8 mouse cellular contexts compared by ENCODE assay signal in genomic region chr6:127148526-127149302, GRCm38 (mm10). TPM values are rescaled to one million over a fixed set of nuclear protein-coding genes. Genes with fewer than 3 reads are reported as not detected.
DNase-seq lines count a peak whose midpoint lies in the region; TF ChIP-seq lines count a peak whose summit lies in the region.

No protein-coding gene starts in this region.

- DNase-seq in adrenal gland, adult (ENCODE audit: inconsistent age in 2 of 2, low spot score in 1 of 2), result peak; percentile 55 to 77
- DNase-seq in adrenal gland, adult 8-10 months, result no peak
- DNase-seq in induced T-regulatory cell, adult 2 months (ENCODE audit: low read depth), result peak; percentile 58
- no peak for DNase-seq in frontal cortex, postnatal 14 days (ENCODE audit: low spot score in 2 of 2)
- DNase-seq in ovary, postnatal 36 days (ENCODE audit: low spot score), result no peak

- peaks cover 51% of the 10 kb centered on the region for H3K27me3 ChIP-seq in E14TG2a.4 (ENCODE audit: insufficient read depth, low read length)

- H3K27ac ChIP-seq in embryonic fibroblast, embryonic 13.5 days (ENCODE audit: insufficient read depth, low read length), result peak overlapping the region; percentile 91
- H3K27ac ChIP-seq in macrophage, result no peak overlapping the region

- TF ChIP-seq POLR2A in embryonic fibroblast, embryonic 13.5 days (IDR thresholded peaks at IDR 0.05; ENCODE audit: low read depth, low read length), result peak; percentile 21; the same call in 1 of the 2 replicates

- WGBS in macrophage (ENCODE audit: missing documents), result 23% methylated on average over 20 of the region's 20 CpGs

- H3K4me1 ChIP-seq in E14TG2a.4 (replicated peaks; ENCODE audit: low read depth, low read length), result peaks cover 64% of the 10 kb centered on the region
- no peaks in the 10 kb centered on the region for H3K4me1 ChIP-seq in embryonic fibroblast, embryonic 13.5 days (ENCODE audit: control insufficient read depth, insufficient read depth, low read length)

- no peaks in the 10 kb centered on the region for H3K79me2 ChIP-seq in macrophage (ENCODE audit: inconsistent target)

- H3K4me3 ChIP-seq in E14TG2a.4 (replicated peaks; ENCODE audit: low read length), result peak overlapping the region; percentile 79
- peak overlapping the region; percentile 87 for H3K4me3 ChIP-seq in embryonic fibroblast, embryonic 13.5 days (ENCODE audit: insufficient read depth, low read length)
- H3K4me3 ChIP-seq in macrophage (ENCODE audit: inconsistent target), result peak overlapping the region; percentile 67

- peaks cover 39% of the 10 kb centered on the region for H3K36me3 ChIP-seq in E14TG2a.4 (ENCODE audit: insufficient read depth, low read length)
- H3K36me3 ChIP-seq in macrophage (ENCODE audit: inconsistent target), result no peaks in the 10 kb centered on the region

- no peak for TF ChIP-seq CTCF in E14TG2a.4 (conservative IDR thresholded peaks at IDR 0.05; ENCODE audit: low read length)
- TF ChIP-seq CTCF in embryonic fibroblast, embryonic 13.5 days (IDR thresholded peaks at IDR 0.05; ENCODE audit: borderline replicate concordance, insufficient read depth, low read length), result no peak

- no peaks in the 10 kb centered on the region for H3K9me3 ChIP-seq in E14TG2a.4 (ENCODE audit: low read length)

RNA-seq across cellular contexts. Expression of gene Ccnd2, which starts 3.3 kb away (rescaled TPM):
- total RNA-seq in adrenal gland, adult 8-10 months (2022), result 100 to 1,000 TPM; 550 to 578 (median 567) TPM
- 2,159 and 2,298 TPM in 2 replicates for polyA plus RNA-seq in embryonic fibroblast, embryonic 13.5 days (2011; ENCODE audit: insufficient read length, low read depth, missing spikeins)
- 100 to 1,000 TPM in 1 of 26 experiments, 10 to 100 TPM in 7, 1 to 10 TPM in 16, under 1 TPM in 2; 0.44 to 104 (median 4.7) TPM for total RNA-seq in macrophage (2018; cell fraction: chromatin; rRNA removed)
- total RNA-seq in macrophage (2018; cell fraction: cytosol; rRNA removed), result 10 to 100 TPM in 14 of 26 experiments, 1 to 10 TPM in 12; 1.7 to 55.9 (median 10.7) TPM
- total RNA-seq in macrophage (2018; cell fraction: nucleus; rRNA removed), result 100 to 1,000 TPM in 2 of 26 experiments, 10 to 100 TPM in 16, 1 to 10 TPM in 8; 1.5 to 122 (median 17.0) TPM
- 0.90 to 5.6 TPM (median 1.8 TPM) in 3 replicates for polyA plus RNA-seq in macrophage (2018)

RNA-seq across cellular contexts. Expression of gene Tigar, which starts 39.4 kb away (rescaled TPM):
- 10 to 100 TPM; 17.6 to 25.7 (median 22.0) TPM for total RNA-seq in adrenal gland, adult 8-10 months (2022)
- polyA plus RNA-seq in embryonic fibroblast, embryonic 13.5 days (2011; ENCODE audit: insufficient read length, low read depth, missing spikeins), result 8.1 and 8.6 TPM in 2 replicates
- total RNA-seq in macrophage (2018; cell fraction: chromatin; rRNA removed), result 10 to 100 TPM in 2 of 26 experiments, 1 to 10 TPM in 24; 1.8 to 12.4 (median 5.7) TPM
- 10 to 100 TPM in 1 of 26 experiments, 1 to 10 TPM in 25; 4.3 to 10.5 (median 7.7) TPM for total RNA-seq in macrophage (2018; cell fraction: cytosol; rRNA removed)
- total RNA-seq in macrophage (2018; cell fraction: nucleus; rRNA removed), result 10 to 100 TPM in 3 of 26 experiments, 1 to 10 TPM in 23; 3.2 to 13.2 (median 6.3) TPM
- polyA plus RNA-seq in macrophage (2018), result 5.2 to 11.5 TPM (median 7.0 TPM) in 3 replicates

Comparison
In these comparisons a context has a peak if more than half of its experiments do, and no peak if none do; other contexts are left out.
1. DNase-seq: peak in adrenal gland, adult (2 of 2) and induced T-regulatory cell, adult 2 months (single experiment); none in adrenal gland, adult 8-10 months (single experiment), frontal cortex, postnatal 14 days (0 of 2) and ovary, postnatal 36 days (single experiment).
2. RNA of gene Ccnd2, which starts 3.3 kb away (polyA plus RNA-seq): 2,159 to 2,298 TPM in embryonic fibroblast, embryonic 13.5 days; 0.90 to 5.6 TPM in macrophage; every median in the first group is over 100 times any median in the second.
3. Peak in every context shown above with its lines, with median percentiles within 50 percentile points of each other: H3K4me3 ChIP-seq.